Mouse (Mus musculus) stomach, embryonic 15.5 days (tissue): ENCODE results near the gene Cd2bp2. TPM values are rescaled to one million over a fixed set of nuclear protein-coding genes. Genes with fewer than 3 reads are reported as not detected.

ENCODE experiments used
- ATAC-seq: fragments of 200-750 bp; cut with Nextera tagmentation; 2 replicates; pipeline ENCODE4 v1.8.0; 2017; ENCODE audit warnings: low read depth, moderate number of reproducible peaks, moderate TSS enrichment; ENCODE audit not compliant: insufficient read depth, low FRiP score
- H3K27ac ChIP-seq: fragments of 300-500 bp; sonication (generic); 2 replicates; pipeline ENCODE4 v1.5.1; 2015; ENCODE audit warnings: mild to moderate bottlenecking, inconsistent platforms
- H3K27me3 ChIP-seq: fragments of 300-500 bp; sonication (generic); replicated peaks from 2 replicates; pipeline ENCODE4 v1.6.1; 2015; ENCODE audit warnings: inconsistent platforms
- H3K36me3 ChIP-seq: fragments of 300-500 bp; sonication (generic); 2 replicates; pipeline ENCODE4 v1.6.1; 2015; ENCODE audit warnings: inconsistent platforms
- H3K4me1 ChIP-seq: fragments of 300-500 bp; sonication (generic); 2 replicates; pipeline ENCODE4 v1.6.1; 2015; ENCODE audit warnings: inconsistent platforms
- H3K4me2 ChIP-seq: fragments of 300-500 bp; sonication (generic); 2 replicates; pipeline ENCODE4 v1.6.1; 2015; ENCODE audit warnings: mild to moderate bottlenecking, inconsistent platforms
- H3K4me3 ChIP-seq: fragments of 300-500 bp; sonication (generic); replicated peaks from 2 replicates; pipeline ENCODE4 v1.5.1; 2015; ENCODE audit warnings: inconsistent platforms
- H3K9ac ChIP-seq: fragments of 300-500 bp; sonication (generic); 2 replicates; pipeline ENCODE4 v1.6.1; 2015; ENCODE audit warnings: inconsistent platforms
- H3K9me3 ChIP-seq: fragments of 300-500 bp; sonication (generic); 2 replicates; pipeline ENCODE4 v1.6.1; 2016; ENCODE audit warnings: inconsistent platforms
- WGBS: fragments of 180-500 bp; shearing (Covaris S2); methylation state at CpG from one replicate; pipeline ENCODE4 v1.1.7; 2015; 5-methylcytosine and 5-hydroxymethylcytosine counted together
- polyA plus RNA-seq: library from polyadenylated mRNA; unstranded; fragments of >200 nt; fragmentation: Nextera tagmentation; extraction: Ambion mirVana; gene quantifications from 2 replicates; pipeline ENCODE4 v1.2.1, GENCODE M21; 2015

The Cd2bp2 gene
- 44.1 and 46.6 TPM in 2 replicates for polyA plus RNA-seq

DNA sequence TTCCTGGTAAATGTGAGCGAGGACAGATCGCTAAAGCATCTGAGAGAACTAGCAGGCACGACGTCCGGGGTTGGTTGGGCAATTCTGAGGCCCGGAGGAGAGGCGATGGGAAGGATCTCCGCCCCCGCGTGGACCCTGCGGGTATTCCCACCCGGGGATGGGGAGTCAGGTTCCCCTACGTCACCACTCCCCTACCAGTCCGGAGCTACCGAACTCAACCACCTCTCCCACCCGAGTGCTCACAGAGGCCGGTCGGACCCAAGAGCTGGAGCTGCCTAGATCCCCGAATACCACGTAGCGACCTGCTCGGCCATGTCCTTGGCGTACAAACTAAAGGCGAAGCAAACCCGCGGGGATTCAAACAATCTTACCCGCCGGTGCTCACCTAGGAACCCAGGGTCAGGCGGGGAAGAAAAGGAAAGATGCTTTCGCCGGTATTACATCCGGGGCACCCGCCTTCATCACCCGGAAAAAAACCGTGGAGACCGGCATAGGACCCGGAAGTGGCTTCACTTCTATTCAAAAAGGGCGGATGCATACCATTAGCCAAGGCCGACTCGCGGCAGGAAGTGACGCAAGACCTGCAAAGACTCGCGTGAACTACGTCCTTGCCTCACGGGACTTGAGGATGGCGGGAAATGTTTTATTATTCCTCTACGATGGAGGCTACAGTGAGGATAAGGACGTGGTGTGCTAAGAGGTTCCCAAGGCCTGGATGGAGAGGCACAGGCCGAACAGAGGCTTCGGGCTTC is at the start of gene Cd2bp2:
Gene Cd2bp2 (minus strand): TSS at position 507 of the 752 bp plus-strand sequence.
- peak within 1 kb of the TSS; percentile 75 for H3K4me3 ChIP-seq

DNA sequence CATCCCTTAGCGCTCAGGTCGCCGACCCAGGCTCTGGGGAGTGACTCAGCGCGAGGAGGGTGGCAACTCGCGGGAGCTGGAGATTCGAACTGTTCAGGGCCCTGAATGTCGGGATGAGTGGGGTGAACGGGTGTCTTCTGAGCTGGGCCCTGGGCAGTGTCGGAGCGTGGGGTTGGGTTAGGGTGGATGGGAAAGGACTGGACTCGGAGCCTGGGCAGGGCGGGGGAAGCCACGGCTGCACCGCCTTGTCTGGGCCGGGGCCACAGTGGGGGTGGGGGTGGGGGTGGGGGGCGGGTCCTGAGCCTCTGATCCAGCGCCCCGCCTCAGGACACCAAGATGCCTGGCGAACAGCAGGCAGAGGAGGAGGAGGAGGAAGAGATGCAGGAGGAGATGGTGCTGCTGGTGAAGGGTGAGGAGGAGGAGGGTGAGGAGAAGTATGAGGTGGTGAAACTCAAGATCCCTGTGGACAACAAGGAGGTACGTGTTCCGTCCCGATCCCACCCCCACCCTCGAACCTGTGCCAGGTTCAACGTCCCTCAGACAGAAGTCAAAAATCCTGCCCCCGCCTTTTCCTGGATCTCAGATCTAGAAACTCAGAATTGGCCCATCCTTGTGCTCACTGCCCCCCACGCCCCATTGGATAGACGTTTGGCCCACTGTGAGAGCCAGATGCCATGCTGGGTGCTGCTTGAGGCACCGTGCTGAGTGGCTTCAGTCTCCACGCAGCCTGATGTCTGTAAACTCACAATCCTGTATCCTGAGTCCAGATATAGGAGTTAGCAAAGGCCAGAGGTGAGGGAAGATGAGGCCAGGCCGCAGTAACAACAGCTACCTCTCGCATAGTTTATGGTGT is 49.0 kb upstream of the Cd2bp2 start:
- H3K4me2 ChIP-seq = peak overlapping the region; percentile 88
- WGBS = 12% methylated on average over 28 of the region's 33 CpGs
- peak overlapping the region; percentile 93 for H3K9ac ChIP-seq
- no peaks in the 10 kb centered on the region for H3K27me3 ChIP-seq
- peak overlapping the region; percentile 74 for H3K4me3 ChIP-seq
- H3K27ac ChIP-seq = peak overlapping the region; percentile 98
- peaks cover 22% of the 10 kb centered on the region for H3K4me1 ChIP-seq
- peaks cover 11% of the 10 kb centered on the region for H3K36me3 ChIP-seq
- peak; percentile 73 for ATAC-seq
- no peaks in the 10 kb centered on the region for H3K9me3 ChIP-seq

More for the DNA sequence above, at the start of gene Cd2bp2:
- Histone ChIP-seq H3K9ac (peak within 1 kb of the TSS; percentile 51), H3K4me2 (peak within 1 kb of the TSS; percentile 86), H3K27ac (peak within 1 kb of the TSS; percentile 87), H3K36me3 (peaks cover 58% of the 10 kb centered on the region), H3K27me3 (no peaks in the 10 kb centered on the region), H3K9me3 (no peaks in the 10 kb centered on the region), H3K4me1 (peaks cover 20% of the 10 kb centered on the region)
- ATAC-seq = peak; percentile 95
- WGBS = under 1% methylated on average over 51 of the region's 51 CpGs

DNA sequence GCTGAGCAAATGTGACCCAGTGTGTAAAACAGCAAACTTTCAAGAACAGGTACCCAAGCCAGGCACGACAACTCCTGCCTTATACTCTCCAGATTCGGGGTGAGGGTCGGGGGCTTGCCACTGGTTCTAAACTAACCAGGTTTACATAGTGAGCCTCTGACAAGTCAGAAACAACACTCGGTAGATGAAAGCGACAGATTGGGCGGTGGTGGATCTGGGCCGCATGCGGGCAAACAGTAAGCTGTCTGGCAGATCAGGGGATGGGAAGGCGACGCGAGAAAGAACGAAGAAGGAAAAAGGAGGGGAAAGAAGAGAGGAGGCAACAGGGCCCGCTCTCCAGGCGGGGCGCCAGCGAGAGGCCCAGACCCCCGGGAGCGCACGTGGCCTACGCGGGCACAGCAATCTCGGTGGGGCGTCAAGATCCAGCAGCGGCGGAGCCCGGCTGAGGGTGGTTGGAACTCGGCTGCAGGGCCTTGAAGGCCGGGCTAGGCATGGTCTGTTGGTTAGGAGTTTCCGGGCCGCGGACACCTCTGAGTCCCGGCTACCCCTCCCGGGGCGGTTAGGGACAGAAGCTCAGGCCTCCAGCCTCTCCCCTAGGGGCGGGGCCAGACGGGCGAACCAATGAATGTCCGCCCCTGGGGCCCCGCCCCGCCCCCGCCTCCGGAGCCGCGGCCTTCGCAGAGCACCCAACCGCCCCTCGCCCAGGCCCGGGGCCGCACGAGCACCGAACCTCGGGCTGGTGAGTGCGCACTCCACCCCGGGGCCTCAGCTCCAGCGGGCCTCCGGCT is 48.2 kb upstream of the Cd2bp2 start, which contains the start of gene Zfp771:
Gene Zfp771 (plus strand): TSS at position 405 of the 788 bp plus-strand sequence.
- Histone ChIP-seq H3K27ac (peak within 1 kb of the TSS; percentile 98), H3K4me3 (peak within 1 kb of the TSS; percentile 74), H3K36me3 (peaks cover 6% of the 10 kb centered on the region; the same call in 1 of the 2 replicates), H3K4me2 (peak within 1 kb of the TSS; percentile 88), H3K9me3 (no peaks in the 10 kb centered on the region), H3K27me3 (no peaks in the 10 kb centered on the region), H3K9ac (peak within 1 kb of the TSS; percentile 93), H3K4me1 (peaks cover 22% of the 10 kb centered on the region)
- ATAC-seq = peak; percentile 96
- 1% methylated on average over 54 of the region's 56 CpGs for WGBS

DNA sequence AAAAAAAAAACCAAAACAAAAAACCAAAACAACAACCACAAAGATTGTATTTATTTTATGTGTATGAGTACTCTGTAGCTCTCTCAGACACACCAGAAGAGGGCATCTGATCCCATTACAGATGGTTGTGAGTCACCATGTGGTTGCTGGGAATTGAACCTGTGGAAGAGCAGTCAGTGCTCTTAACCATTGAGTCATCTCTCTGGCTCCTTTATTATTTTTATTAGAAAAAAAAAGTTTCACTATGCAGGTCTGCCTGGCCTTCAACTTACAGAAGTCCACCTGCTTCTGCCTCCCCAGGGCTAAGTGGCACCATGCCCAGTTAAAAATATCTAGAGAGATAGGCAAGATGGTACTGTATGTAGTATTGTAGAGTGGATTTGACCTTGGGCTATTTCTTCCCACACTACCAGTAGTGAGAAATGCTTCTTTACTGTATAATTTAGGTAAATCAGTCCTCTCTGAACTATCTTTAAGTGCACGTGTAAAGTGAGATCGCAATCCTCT is 47.6 kb upstream of the Cd2bp2 start:
- Histone ChIP-seq H3K9me3 (no peaks in the 10 kb centered on the region), H3K27ac (peak overlapping the region; percentile 98), H3K4me2 (peak overlapping the region; percentile 88), H3K4me3 (peak overlapping the region; percentile 74), H3K4me1 (peaks cover 21% of the 10 kb centered on the region), H3K9ac (peak overlapping the region; percentile 73; the same call in 1 of the 2 replicates), H3K27me3 (no peaks in the 10 kb centered on the region), H3K36me3 (peaks cover 10% of the 10 kb centered on the region)
- 34% methylated on average over 2 of the region's 2 CpGs for WGBS
- ATAC-seq = no peak

DNA sequence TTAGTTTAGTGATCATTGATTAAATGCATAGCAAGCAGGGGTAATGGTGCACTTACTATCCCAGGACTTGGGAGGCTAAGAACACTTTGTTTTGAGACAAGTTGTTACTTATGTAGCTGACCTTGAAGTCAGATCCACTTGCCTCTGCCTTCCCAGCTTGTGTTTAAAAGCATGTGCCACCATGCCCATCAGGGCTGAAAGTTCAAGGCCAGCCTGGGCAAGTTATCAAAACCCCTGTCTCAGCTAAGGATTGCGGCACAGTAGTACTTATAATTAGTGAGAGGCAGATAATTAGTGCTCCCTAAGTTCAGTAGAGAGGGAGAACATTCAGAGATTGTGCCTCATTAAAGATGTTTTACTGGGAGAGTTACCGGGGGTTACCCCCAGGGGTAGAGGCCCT is 38.9 kb upstream of the Cd2bp2 start:
- H3K36me3 ChIP-seq = peaks cover 38% of the 10 kb centered on the region

DNA sequence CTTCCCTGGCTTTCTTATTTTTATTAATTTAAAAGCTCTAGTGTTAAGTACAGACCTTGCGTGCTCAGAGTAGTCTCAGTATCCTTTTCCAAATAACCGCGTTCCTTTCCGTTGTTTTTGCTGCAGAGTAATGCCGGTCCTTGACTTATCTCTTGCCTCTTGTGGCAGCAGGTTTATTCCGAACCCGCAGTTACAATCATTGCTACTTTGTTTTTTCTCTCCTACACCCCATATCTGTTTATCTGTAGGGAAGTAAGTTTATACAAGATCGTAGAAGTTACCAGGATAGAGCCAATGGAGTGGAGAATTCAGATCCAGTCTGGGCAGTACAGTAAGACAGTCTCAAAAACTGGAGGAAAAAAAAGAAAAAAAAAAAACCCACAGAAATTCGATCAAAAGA is 37.9 kb upstream of the Cd2bp2 start:
- H3K36me3 ChIP-seq = peaks cover 37% of the 10 kb centered on the region
- no peaks in the 10 kb centered on the region for H3K9me3 ChIP-seq
- H3K9ac ChIP-seq = peak overlapping the region; percentile 80; the same call in 1 of the 2 replicates
- ATAC-seq = no peak
- peaks cover 15% of the 10 kb centered on the region for H3K4me1 ChIP-seq
- WGBS = 2% methylated on average over 9 of the region's 9 CpGs
- no peaks in the 10 kb centered on the region for H3K27me3 ChIP-seq
- peak overlapping the region; percentile 53 for H3K4me2 ChIP-seq
- H3K27ac ChIP-seq = peak overlapping the region; percentile 98
- H3K4me3 ChIP-seq = peak overlapping the region; percentile 80

More for the DNA sequence above, 38.9 kb upstream of the Cd2bp2 start:
- Histone ChIP-seq H3K4me1 (peaks cover 15% of the 10 kb centered on the region), H3K27ac (no peak overlapping the region), H3K9me3 (no peaks in the 10 kb centered on the region), H3K4me2 (no peak overlapping the region; the same call in 1 of the 2 replicates), H3K4me3 (no peak overlapping the region), H3K27me3 (no peaks in the 10 kb centered on the region), H3K9ac (no peak overlapping the region)
- 94% methylated on average over 2 of the region's 2 CpGs for WGBS
- ATAC-seq = no peak

DNA sequence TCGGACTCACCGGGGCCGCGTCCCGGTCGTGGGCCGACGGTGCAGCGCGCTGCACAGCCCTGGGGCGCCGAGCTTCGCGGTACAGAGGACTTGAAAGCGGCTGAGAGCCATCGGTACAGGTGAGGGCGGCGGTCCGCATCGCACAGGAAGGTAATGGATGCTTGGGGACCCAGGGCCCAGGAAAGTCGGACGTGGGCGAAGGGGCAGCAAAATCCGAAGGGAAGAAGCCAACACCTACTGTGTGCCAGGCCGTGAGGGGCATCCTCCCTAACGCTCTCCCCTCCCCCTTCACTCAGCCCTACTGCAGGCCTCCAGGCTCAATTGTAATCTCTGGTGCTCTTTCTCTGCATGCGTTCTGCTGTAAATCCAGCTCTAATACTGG is 37.5 kb upstream of the Cd2bp2 start:
- Histone ChIP-seq H3K27ac (peak overlapping the region; percentile 98), H3K4me3 (peak overlapping the region; percentile 80), H3K9me3 (no peaks in the 10 kb centered on the region), H3K27me3 (no peaks in the 10 kb centered on the region), H3K4me1 (peaks cover 15% of the 10 kb centered on the region), H3K4me2 (peak overlapping the region; percentile 53), H3K36me3 (peaks cover 33% of the 10 kb centered on the region), H3K9ac (peak overlapping the region; percentile 80)
- peak; percentile 56 for ATAC-seq
- 0% methylated on average over 27 of the region's 27 CpGs for WGBS

DNA sequence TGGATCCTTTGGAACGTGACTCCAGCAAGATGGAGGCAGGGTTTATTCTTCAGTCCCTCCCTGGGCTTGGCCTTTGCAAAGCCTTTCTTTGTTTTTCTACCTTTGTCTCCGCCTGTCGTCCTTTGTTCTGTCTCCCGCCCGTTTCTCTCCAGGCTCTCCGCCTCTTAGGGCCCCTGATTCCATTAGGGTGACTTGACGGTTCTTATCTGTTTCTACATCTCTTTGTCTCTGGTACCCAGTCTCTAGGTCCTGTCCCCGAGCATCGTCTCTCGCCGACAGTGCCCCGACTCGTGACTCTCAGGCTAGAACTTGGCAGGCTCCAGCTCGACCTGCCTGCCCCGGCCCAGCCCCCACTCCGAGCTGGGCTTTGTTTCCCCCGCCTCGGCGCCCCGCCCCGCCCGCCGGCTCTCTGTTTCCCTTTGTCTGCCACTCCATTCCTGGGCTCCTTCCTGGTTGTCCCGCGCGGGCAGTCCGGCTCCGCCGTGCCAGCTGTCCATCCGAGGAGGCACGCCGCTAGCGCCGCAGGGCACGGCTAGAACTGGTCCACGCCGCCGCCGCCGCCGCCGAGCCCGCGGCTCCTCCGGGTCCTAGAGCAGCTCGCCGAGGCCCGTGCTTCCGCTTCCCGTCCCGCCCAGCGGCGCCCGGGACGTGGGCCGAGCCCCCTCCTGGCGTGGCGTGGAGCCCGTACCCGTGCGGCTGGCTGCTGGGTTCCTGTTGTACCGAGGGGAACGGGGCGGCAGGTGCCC is 36.9 kb upstream of the Cd2bp2 start, which contains the start of the genes Zfp553 and Sept1:
Gene Zfp553 (plus strand): TSS at position 440 of the 746 bp plus-strand sequence.
Gene Sept1 (minus strand): TSS at position 509 of the 746 bp plus-strand sequence.
- peaks cover 15% of the 10 kb centered on the region for H3K4me1 ChIP-seq
- peaks cover 28% of the 10 kb centered on the region for H3K36me3 ChIP-seq
- H3K4me2 ChIP-seq = peak within 1 kb of the TSS; percentile 53
- peak within 1 kb of the TSS; percentile 80 for H3K4me3 ChIP-seq
- WGBS = under 1% methylated on average over 63 of the region's 64 CpGs
- peak; percentile 91 for ATAC-seq
- H3K27me3 ChIP-seq = no peaks in the 10 kb centered on the region
- H3K27ac ChIP-seq = peak within 1 kb of the TSS; percentile 98
- H3K9ac ChIP-seq = peak within 1 kb of the TSS; percentile 80
- H3K9me3 ChIP-seq = no peaks in the 10 kb centered on the region

DNA sequence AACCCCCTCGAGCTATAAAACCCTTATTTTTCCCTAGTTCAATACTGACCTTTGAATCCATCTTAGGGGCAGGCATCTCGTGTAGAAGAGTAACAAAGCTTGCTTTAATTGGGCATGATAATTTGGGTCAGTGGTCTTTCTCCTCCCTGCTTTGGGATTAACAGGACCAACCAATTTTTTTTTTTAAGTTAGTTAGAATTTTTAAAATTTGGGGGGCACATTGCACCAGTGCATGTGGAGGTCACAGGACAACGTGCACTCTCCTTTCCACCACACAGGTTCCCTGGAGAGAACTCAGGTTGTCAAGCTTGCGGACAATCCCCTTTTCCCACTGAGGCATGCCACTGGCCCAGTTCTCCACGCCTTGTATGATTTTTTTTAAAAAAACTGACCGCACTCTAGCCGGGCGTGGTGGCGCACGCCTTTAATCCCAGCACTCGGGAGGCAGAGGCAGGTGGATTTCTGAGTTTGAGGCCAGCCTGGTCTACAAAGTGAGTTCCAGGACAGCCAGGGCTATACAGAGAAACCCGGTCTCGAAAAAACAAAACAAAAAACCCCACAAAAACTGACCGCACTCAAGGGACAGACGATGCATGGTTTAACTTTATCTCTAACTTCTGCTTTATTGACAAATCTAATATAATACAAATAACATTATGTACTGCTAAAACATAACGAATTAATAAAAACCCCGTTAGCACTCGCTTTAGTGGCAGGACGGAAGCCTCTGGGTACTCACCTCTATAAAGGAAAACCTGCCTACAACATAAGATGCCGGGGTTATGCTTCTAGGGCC is 36.2 kb upstream of the Cd2bp2 start:
- Histone ChIP-seq H3K27ac (peak overlapping the region; percentile 98), H3K4me3 (peak overlapping the region; percentile 80)
- 4% methylated on average over 20 of the region's 20 CpGs for WGBS

DNA sequence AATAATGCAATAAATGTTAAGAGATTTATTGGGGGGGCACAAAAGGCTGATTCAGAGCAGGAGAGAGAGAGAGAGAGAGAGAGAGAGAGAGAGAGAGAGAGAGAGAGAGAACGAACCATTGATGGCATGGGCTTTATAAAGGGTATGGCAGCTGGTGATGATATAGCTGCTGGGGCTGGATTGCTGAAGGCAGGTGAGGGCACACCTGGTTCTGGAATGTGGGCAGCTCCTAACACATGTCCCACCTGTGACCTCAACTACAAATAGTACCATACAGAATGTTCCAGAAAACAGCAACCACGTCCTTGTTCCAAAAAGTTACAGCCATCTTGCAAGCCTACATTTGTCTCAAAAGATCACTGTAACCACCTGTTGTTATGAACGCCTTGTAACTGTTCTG is 35.5 kb upstream of the Cd2bp2 start:
- H3K4me3 ChIP-seq = peak overlapping the region; percentile 80
- no peaks in the 10 kb centered on the region for H3K9me3 ChIP-seq
- WGBS = 46% methylated on average over 3 of the region's 3 CpGs
- H3K4me2 ChIP-seq = peak overlapping the region; percentile 53
- H3K4me1 ChIP-seq = peaks cover 15% of the 10 kb centered on the region
- peak overlapping the region; percentile 98; the same call in 1 of the 2 replicates for H3K27ac ChIP-seq
- ATAC-seq = no peak
- H3K27me3 ChIP-seq = no peaks in the 10 kb centered on the region
- no peak overlapping the region for H3K9ac ChIP-seq
- peaks cover 15% of the 10 kb centered on the region for H3K36me3 ChIP-seq

More for the DNA sequence above, 36.2 kb upstream of the Cd2bp2 start:
- H3K9me3 ChIP-seq = no peaks in the 10 kb centered on the region
- H3K4me1 ChIP-seq = peaks cover 15% of the 10 kb centered on the region
- H3K36me3 ChIP-seq = peaks cover 21% of the 10 kb centered on the region
- peak overlapping the region; percentile 53 for H3K4me2 ChIP-seq
- peak overlapping the region; percentile 80; the same call in 1 of the 2 replicates for H3K9ac ChIP-seq
- H3K27me3 ChIP-seq = no peaks in the 10 kb centered on the region
- ATAC-seq = no peak
